ENCODE assay signal across 8 mouse cellular contexts in the genomic region with DNA sequence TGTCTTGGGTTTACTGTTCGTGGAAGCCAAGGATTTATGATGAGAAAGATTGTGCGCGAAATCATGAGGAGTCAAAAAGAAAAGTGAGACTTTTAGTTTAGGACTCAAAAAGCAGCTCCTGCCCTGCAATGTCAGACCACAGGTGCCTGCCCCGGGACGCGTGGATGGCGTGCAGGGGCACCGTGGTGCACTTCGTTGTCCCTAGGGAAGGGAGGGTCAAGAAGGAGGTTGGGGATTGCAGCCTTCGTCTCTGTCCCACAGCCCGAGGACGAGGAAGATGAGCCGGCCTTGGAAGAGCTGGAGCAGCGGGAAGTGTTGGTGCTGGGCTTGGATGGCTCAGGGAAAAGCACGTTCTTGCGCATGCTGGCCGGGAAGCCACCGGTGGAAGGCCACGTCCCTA. TPM values are rescaled to one million over a fixed set of nuclear protein-coding genes. Genes with fewer than 3 reads are reported as not detected.
DNase-seq lines count a peak whose midpoint lies in the region; ATAC-seq and TF ChIP-seq lines count a peak whose summit lies in the region.

No protein-coding gene starts in this region.

- TF ChIP-seq POLR2A in olfactory bulb, adult 2 months (IDR thresholded peaks at IDR 0.05; ENCODE audit: insufficient read depth, low read depth, low read length), result no peak

- no peak for TF ChIP-seq CTCF in olfactory bulb, adult 2 months (IDR thresholded peaks at IDR 0.05; ENCODE audit: insufficient read depth, low read depth, low read length)

- no peak for ATAC-seq in erythroblast, adult 5-6 weeks (replicated peaks; ENCODE audit: low FRiP score, poor library complexity, severe bottlenecking)

- DNase-seq in thymus, postnatal 0 days (ENCODE audit: low spot score), result peak; percentile 4
- DNase-seq in thymus, postnatal 36 days, result no peak
- peak; percentile 41 for DNase-seq in limb, embryonic 10.5 days (ENCODE audit: low spot score)
- no peak for DNase-seq in retina, embryonic 14.5 days (ENCODE audit: low spot score)
- no peak for DNase-seq in thymus, postnatal 4 days

- no peaks in the 10 kb centered on the region for H3K9me3 ChIP-seq in erythroblast, embryonic 14.5 days (ENCODE audit: control insufficient read depth, low read length)
- H3K9me3 ChIP-seq in limb, embryonic 10.5 days (replicated peaks), result no peaks in the 10 kb centered on the region

- peaks cover 38% of the 10 kb centered on the region for H3K27me3 ChIP-seq in erythroblast, embryonic 14.5 days (ENCODE audit: control insufficient read depth)
- H3K27me3 ChIP-seq in limb, embryonic 10.5 days (ENCODE audit: low read depth, poor library complexity, severe bottlenecking), result peaks cover 18% of the 10 kb centered on the region

- H3K27ac ChIP-seq in limb, embryonic 10.5 days, result peak overlapping the region; percentile 96
- no peak overlapping the region for H3K27ac ChIP-seq in olfactory bulb, adult 2 months (ENCODE audit: insufficient read depth, low read depth, low read length)

- H3K4me3 ChIP-seq in erythroblast, embryonic 14.5 days (replicated peaks), result peak overlapping the region; percentile 69
- peak overlapping the region; percentile 97 for H3K4me3 ChIP-seq in limb, embryonic 10.5 days
- peak overlapping the region; percentile 79 for H3K4me3 ChIP-seq in olfactory bulb, adult 2 months (ENCODE audit: insufficient read depth, low read depth, low read length)

- WGBS in limb, embryonic 10.5 days, result 5% methylated on average over 19 of the region's 19 CpGs
- 2% methylated on average over 19 of the region's 19 CpGs for WGBS in olfactory bulb, adult 2 months

- peaks cover 6% of the 10 kb centered on the region for H3K36me3 ChIP-seq in erythroblast, embryonic 14.5 days (ENCODE audit: control insufficient read depth)
- peaks cover 45% of the 10 kb centered on the region for H3K36me3 ChIP-seq in limb, embryonic 10.5 days

- H3K4me1 ChIP-seq in erythroblast, embryonic 14.5 days (ENCODE audit: control insufficient read depth), result peaks cover 32% of the 10 kb centered on the region
- H3K4me1 ChIP-seq in limb, embryonic 10.5 days, result peaks cover 21% of the 10 kb centered on the region
- H3K4me1 ChIP-seq in olfactory bulb, adult 2 months (ENCODE audit: control insufficient read depth, insufficient read depth, low read length), result peaks cover 4% of the 10 kb centered on the region

RNA-seq across cellular contexts. Expression of gene Arl10, which starts 0.7 kb away (rescaled TPM):
- 0.08 TPM in 1 of 2 replicates, not detected in the other for polyA plus RNA-seq in erythroblast, embryonic 14.5 days (2012)
- total RNA-seq in erythroblast, adult 5-6 weeks (2015; ENCODE audit: low replicate concordance), result 1.3 and 2.9 TPM in 2 replicates
- 0.51 TPM in 1 of 2 replicates, not detected in the other for total RNA-seq in erythroblast, adult 5-6 weeks (2017; ENCODE audit: low replicate concordance)
- 7.0 and 8.3 TPM in 2 replicates for polyA plus RNA-seq in thymus, postnatal 0 days (2015; fragmentation: Nextera tagmentation; extraction: Ambion mirVana)
- polyA plus RNA-seq in limb, embryonic 10.5 days (2016; fragmentation: Nextera tagmentation; extraction: Ambion mirVana), result 28.8 and 31.5 TPM in 2 replicates
- not detected in 2 replicates for polyA plus RNA-seq in olfactory bulb, adult 2 months (2012; ENCODE audit: insufficient read depth, insufficient read length, low replicate concordance, missing spikeins)

RNA-seq across cellular contexts. Expression of gene 4833439L19Rik, which starts 10.3 kb away (rescaled TPM):
- polyA plus RNA-seq in erythroblast, embryonic 14.5 days (2012), result 2.7 and 3.4 TPM in 2 replicates
- total RNA-seq in erythroblast, adult 5-6 weeks (2015; ENCODE audit: low replicate concordance), result 27.0 and 28.1 TPM in 2 replicates
- 24.6 and 37.1 TPM in 2 replicates for total RNA-seq in erythroblast, adult 5-6 weeks (2017; ENCODE audit: low replicate concordance)
- polyA plus RNA-seq in thymus, postnatal 0 days (2015; fragmentation: Nextera tagmentation; extraction: Ambion mirVana), result 69.8 and 76.4 TPM in 2 replicates
- polyA plus RNA-seq in limb, embryonic 10.5 days (2016; fragmentation: Nextera tagmentation; extraction: Ambion mirVana), result 198 TPM in 2 replicates
- not detected in 2 replicates for polyA plus RNA-seq in olfactory bulb, adult 2 months (2012; ENCODE audit: insufficient read depth, insufficient read length, low replicate concordance, missing spikeins)

RNA-seq across cellular contexts. Expression of gene Nop16, which starts 14.4 kb away (rescaled TPM):
- polyA plus RNA-seq in erythroblast, embryonic 14.5 days (2012), result 0.77 and 1.7 TPM in 2 replicates
- 13.6 and 13.8 TPM in 2 replicates for total RNA-seq in erythroblast, adult 5-6 weeks (2015; ENCODE audit: low replicate concordance)
- 6.3 and 12.1 TPM in 2 replicates for total RNA-seq in erythroblast, adult 5-6 weeks (2017; ENCODE audit: low replicate concordance)
- 64.8 and 72.4 TPM in 2 replicates for polyA plus RNA-seq in thymus, postnatal 0 days (2015; fragmentation: Nextera tagmentation; extraction: Ambion mirVana)
- 112 and 143 TPM in 2 replicates for polyA plus RNA-seq in limb, embryonic 10.5 days (2016; fragmentation: Nextera tagmentation; extraction: Ambion mirVana)
- not detected in 2 replicates for polyA plus RNA-seq in olfactory bulb, adult 2 months (2012; ENCODE audit: insufficient read depth, insufficient read length, low replicate concordance, missing spikeins)

RNA-seq across cellular contexts. Expression of gene Higd2a, which starts 14.5 kb away (rescaled TPM):
- polyA plus RNA-seq in erythroblast, embryonic 14.5 days (2012), result 3.8 and 14.7 TPM in 2 replicates
- 32.1 and 54.3 TPM in 2 replicates for total RNA-seq in erythroblast, adult 5-6 weeks (2015; ENCODE audit: low replicate concordance)
- total RNA-seq in erythroblast, adult 5-6 weeks (2017; ENCODE audit: low replicate concordance), result 8.4 and 17.1 TPM in 2 replicates
- polyA plus RNA-seq in thymus, postnatal 0 days (2015; fragmentation: Nextera tagmentation; extraction: Ambion mirVana), result 250 and 258 TPM in 2 replicates
- 143 and 148 TPM in 2 replicates for polyA plus RNA-seq in limb, embryonic 10.5 days (2016; fragmentation: Nextera tagmentation; extraction: Ambion mirVana)
- not detected in 2 replicates for polyA plus RNA-seq in olfactory bulb, adult 2 months (2012; ENCODE audit: insufficient read depth, insufficient read length, low replicate concordance, missing spikeins)

RNA-seq across cellular contexts. Expression of gene Cltb, which starts 35.7 kb away (rescaled TPM):
- polyA plus RNA-seq in erythroblast, embryonic 14.5 days (2012), result 46.7 and 79.0 TPM in 2 replicates
- total RNA-seq in erythroblast, adult 5-6 weeks (2015; ENCODE audit: low replicate concordance), result 0.96 TPM in 1 of 2 replicates, not detected in the other
- 3.7 and 10.0 TPM in 2 replicates for total RNA-seq in erythroblast, adult 5-6 weeks (2017; ENCODE audit: low replicate concordance)
- 56.5 and 57.0 TPM in 2 replicates for polyA plus RNA-seq in thymus, postnatal 0 days (2015; fragmentation: Nextera tagmentation; extraction: Ambion mirVana)
- polyA plus RNA-seq in limb, embryonic 10.5 days (2016; fragmentation: Nextera tagmentation; extraction: Ambion mirVana), result 8.5 and 12.3 TPM in 2 replicates
- not detected in 2 replicates for polyA plus RNA-seq in olfactory bulb, adult 2 months (2012; ENCODE audit: insufficient read depth, insufficient read length, low replicate concordance, missing spikeins)

Comparison
In these comparisons a context has a peak if more than half of its experiments do, and no peak if none do; other contexts are left out.
1. DNase-seq: peak in thymus, postnatal 0 days (single experiment) and limb, embryonic 10.5 days (single experiment); none in thymus, postnatal 36 days (0 of 2), retina, embryonic 14.5 days (single experiment) and thymus, postnatal 4 days (single experiment).
2. RNA of gene Nop16, which starts 14.4 kb away (polyA plus RNA-seq): 112 to 143 TPM in limb, embryonic 10.5 days and 64.8 to 72.4 TPM in thymus, postnatal 0 days; 0.77 to 1.7 TPM in erythroblast, embryonic 14.5 days and not detected in olfactory bulb, adult 2 months; every median in the first group is over 10 times any median in the second.
3. Peak in every context shown above with its lines, with median percentiles within 50 percentile points of each other: H3K4me3 ChIP-seq.